8 mouse cellular contexts compared by ENCODE assay signal in the genomic region with DNA sequence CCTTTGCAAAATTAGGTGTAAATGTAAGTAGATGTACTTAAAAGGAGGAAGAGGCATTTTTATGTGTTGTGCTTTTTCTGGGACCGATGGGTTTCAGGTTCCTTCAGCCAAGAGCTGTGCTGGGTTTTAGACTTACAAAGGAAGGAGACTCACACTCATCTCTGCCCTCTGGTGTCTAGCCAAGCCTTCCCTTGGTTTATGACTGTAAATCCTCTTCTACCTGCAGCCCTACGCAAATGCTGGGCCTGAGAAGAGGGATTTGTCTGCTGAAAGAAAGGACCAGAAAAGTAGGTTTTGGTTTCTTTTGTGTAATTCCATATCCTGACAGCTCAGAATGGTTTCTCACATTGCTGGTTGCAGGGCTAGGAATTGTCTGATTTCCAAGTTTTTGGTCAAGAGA. TPM values are rescaled to one million over a fixed set of nuclear protein-coding genes. Genes with fewer than 3 reads are reported as not detected.
DNase-seq lines count a peak whose midpoint lies in the region; ATAC-seq and TF ChIP-seq lines count a peak whose summit lies in the region.

No protein-coding gene starts in this region.

- H3K36me3 ChIP-seq in heart, embryonic 10.5 days, result no peaks in the 10 kb centered on the region
- H3K36me3 ChIP-seq in hindbrain, embryonic 12.5 days, result no peaks in the 10 kb centered on the region
- no peaks in the 10 kb centered on the region for H3K36me3 ChIP-seq in midbrain, embryonic 11.5 days (ENCODE audit: control insufficient read depth, insufficient read depth, low read length)

- H3K4me3 ChIP-seq in heart, embryonic 10.5 days, result peak overlapping the region; percentile 94
- peak overlapping the region; percentile 99 for H3K4me3 ChIP-seq in cerebellum, adult 2 months (replicated peaks; ENCODE audit: insufficient read depth, low read depth, low read length)
- peak overlapping the region; percentile 59 for H3K4me3 ChIP-seq in hindbrain, embryonic 12.5 days
- H3K4me3 ChIP-seq in midbrain, embryonic 11.5 days (ENCODE audit: low read depth, low read length), result peak overlapping the region; percentile 69

- H3K9ac ChIP-seq in hindbrain, embryonic 12.5 days, result peak overlapping the region; percentile 79; the same call in 1 of the 2 replicates
- no peak overlapping the region for H3K9ac ChIP-seq in midbrain, embryonic 11.5 days (ENCODE audit: low read length)

- WGBS in heart, embryonic 10.5 days, result 30% methylated on average over 2 of the region's 2 CpGs
- 5% methylated on average over 2 of the region's 2 CpGs for WGBS in cerebellum, adult 2 months
- WGBS in hindbrain, embryonic 12.5 days, result 42% methylated on average over 2 of the region's 2 CpGs
- 48% methylated on average over 2 of the region's 2 CpGs for WGBS in midbrain, embryonic 11.5 days

- ATAC-seq in hindbrain, embryonic 12.5 days (ENCODE audit: low FRiP score), result no peak
- no peak for ATAC-seq in midbrain, embryonic 11.5 days (ENCODE audit: low FRiP score)

- no peaks in the 10 kb centered on the region for H3K27me3 ChIP-seq in heart, embryonic 10.5 days (ENCODE audit: insufficient read depth, poor library complexity, severe bottlenecking)
- no peaks in the 10 kb centered on the region for H3K27me3 ChIP-seq in cerebellum, adult 2 months (ENCODE audit: control insufficient read depth, insufficient read depth, low read length)
- H3K27me3 ChIP-seq in hindbrain, embryonic 12.5 days, result no peaks in the 10 kb centered on the region
- H3K27me3 ChIP-seq in midbrain, embryonic 11.5 days (ENCODE audit: control insufficient read depth, insufficient read depth, low read length), result no peaks in the 10 kb centered on the region

- DNase-seq in heart, embryonic 10.5 days (ENCODE audit: low spot score), result no peak
- DNase-seq in heart, postnatal 4 days, result no peak
- DNase-seq in 3134 (ENCODE audit: extremely low read depth, insufficient read length, low spot score), result peak; percentile 26
- DNase-seq in cerebellum, adult 2 months, result peak; percentile 57 to 73
- no peak for DNase-seq in midbrain, embryonic 11.5 days (ENCODE audit: low spot score, missing footprints)
- DNase-seq in frontal cortex, postnatal 14 days (ENCODE audit: low spot score in 2 of 2), result no peak
- no peak for DNase-seq in right cerebral cortex, adult 2 months (ENCODE audit: low spot score in 2 of 2)

- peak overlapping the region; percentile 97 for H3K27ac ChIP-seq in heart, embryonic 10.5 days
- H3K27ac ChIP-seq in cerebellum, adult 2 months (ENCODE audit: insufficient read depth, low read length), result peak overlapping the region; percentile 99
- H3K27ac ChIP-seq in hindbrain, embryonic 12.5 days, result peak overlapping the region; percentile 40; the same call in 1 of the 2 replicates
- H3K27ac ChIP-seq in midbrain, embryonic 11.5 days (ENCODE audit: low read depth, low read length), result no peak overlapping the region

- H3K4me1 ChIP-seq in heart, embryonic 10.5 days, result peaks cover 70% of the 10 kb centered on the region
- peaks cover 19% of the 10 kb centered on the region for H3K4me1 ChIP-seq in cerebellum, adult 2 months (ENCODE audit: control insufficient read depth, insufficient read depth, low read length)
- H3K4me1 ChIP-seq in hindbrain, embryonic 12.5 days, result peaks cover 26% of the 10 kb centered on the region
- H3K4me1 ChIP-seq in midbrain, embryonic 11.5 days (ENCODE audit: control insufficient read depth, insufficient read depth, low read length), result peaks cover 17% of the 10 kb centered on the region

- H3K9me3 ChIP-seq in heart, embryonic 10.5 days, result no peaks in the 10 kb centered on the region
- no peaks in the 10 kb centered on the region for H3K9me3 ChIP-seq in hindbrain, embryonic 12.5 days (replicated peaks)
- no peaks in the 10 kb centered on the region for H3K9me3 ChIP-seq in midbrain, embryonic 11.5 days (ENCODE audit: control insufficient read depth, low read length)

- TF ChIP-seq CTCF in cerebellum, adult 2 months (IDR thresholded peaks at IDR 0.05; ENCODE audit: borderline replicate concordance, insufficient read depth, low read depth, low read length), result peak; percentile 41; the same call in 1 of the 2 replicates

- no peak for TF ChIP-seq POLR2A in cerebellum, adult 2 months (IDR thresholded peaks at IDR 0.05; ENCODE audit: borderline replicate concordance, insufficient read depth, low read length)

- peak overlapping the region; percentile 74 for H3K4me2 ChIP-seq in hindbrain, embryonic 12.5 days (replicated peaks)
- peak overlapping the region; percentile 96 for H3K4me2 ChIP-seq in midbrain, embryonic 11.5 days

RNA-seq across cellular contexts. Expression of a gene that starts 1.3 kb away (rescaled TPM):
- 59.5 and 64.1 TPM in 2 replicates for polyA plus RNA-seq in heart, embryonic 10.5 days (2016; fragmentation: Nextera tagmentation; extraction: Ambion mirVana)
- 10 to 100 TPM; 33.5 to 37.6 TPM for total RNA-seq in heart, postnatal 4 days (2021)
- polyA plus RNA-seq in cerebellum, adult 2 months (2012; rRNA removed), result 129 TPM in 2 replicates
- polyA plus RNA-seq in hindbrain, embryonic 12.5 days (2016; fragmentation: Nextera tagmentation; extraction: Ambion mirVana), result 47.1 and 53.6 TPM in 2 replicates
- 33.4 and 40.7 TPM in 2 replicates for polyA plus RNA-seq in midbrain, embryonic 11.5 days (2014; fragmentation: Nextera tagmentation; extraction: Ambion mirVana)

Comparison
In these comparisons a context has a peak if more than half of its experiments do, and no peak if none do; other contexts are left out.
1. DNase-seq: peak in 3134 (single experiment) and cerebellum, adult 2 months (2 of 2); none in heart, embryonic 10.5 days (single experiment), heart, postnatal 4 days (single experiment), midbrain, embryonic 11.5 days (single experiment), frontal cortex, postnatal 14 days (0 of 2) and right cerebral cortex, adult 2 months (0 of 2).
2. Peak in every context shown above with its lines, with median percentiles within 50 percentile points of each other: H3K4me3 ChIP-seq.